Mouse (Mus musculus) neural tube, embryonic 12.5 days (tissue): ENCODE data around the gene Mpz. TPM values are rescaled to one million over a fixed set of nuclear protein-coding genes. Genes with fewer than 3 reads are reported as not detected.
"Not testable (repeated sequence)": the region's sequence is repeated elsewhere in the genome, so short reads cannot be mapped to it uniquely, and the experiment has no call there.

Experiments used
- ATAC-seq: fragments of 200-750 bp; cut with Nextera tagmentation; 2 replicates; pipeline ENCODE4 v1.8.0; 2017; ENCODE audit warnings: low read depth, mild to moderate bottlenecking, moderate TSS enrichment, moderate library complexity; ENCODE audit not compliant: low FRiP score
- H3K27ac ChIP-seq: fragments of 300-500 bp; sonication (generic); 2 replicates; pipeline ENCODE4 v1.5.1; 2016
- H3K27me3 ChIP-seq: fragments of 300-500 bp; sonication (generic); replicated peaks from 2 replicates; pipeline ENCODE4 v1.6.1; 2016; ENCODE audit warnings: mild to moderate bottlenecking
- H3K36me3 ChIP-seq: fragments of 300-500 bp; sonication (generic); 2 replicates; pipeline ENCODE4 v1.6.1; 2016; ENCODE audit warnings: mild to moderate bottlenecking
- H3K4me1 ChIP-seq: fragments of 300-500 bp; sonication (generic); 2 replicates; pipeline ENCODE4 v1.6.1; 2016
- H3K4me2 ChIP-seq: fragments of 300-500 bp; sonication (generic); replicated peaks from 2 replicates; pipeline ENCODE4 v1.6.1; 2016; ENCODE audit warnings: mild to moderate bottlenecking
- H3K4me3 ChIP-seq: fragments of 300-500 bp; sonication (generic); 2 replicates; pipeline ENCODE4 v1.5.1; 2016
- H3K9ac ChIP-seq: fragments of 300-500 bp; sonication (generic); 2 replicates; pipeline ENCODE4 v1.6.1; 2016; ENCODE audit warnings: mild to moderate bottlenecking
- H3K9me3 ChIP-seq: fragments of 300-500 bp; sonication (generic); 2 replicates; pipeline ENCODE4 v1.6.1; 2016; ENCODE audit warnings: mild to moderate bottlenecking
- WGBS: fragments of 180-500 bp; shearing (Covaris S2); methylation state at CpG from one replicate; pipeline ENCODE4 v1.1.7; 2016; 5-methylcytosine and 5-hydroxymethylcytosine counted together
- polyA plus RNA-seq: library from polyadenylated mRNA; unstranded; fragments of >200 nt; fragmentation: Nextera tagmentation; extraction: Ambion mirVana; gene quantifications from 2 replicates; pipeline ENCODE4 v1.2.1, GENCODE M21; 2016

Gene Mpz
- polyA plus RNA-seq, 1 experiment from 2014 or later: 7.8 TPM

- H3K4me3 ChIP-seq, H3K4me1 ChIP-seq, H3K27ac ChIP-seq, H3K27me3 ChIP-seq, H3K9ac ChIP-seq, H3K4me2 ChIP-seq, ATAC-seq, H3K9me3 ChIP-seq: not testable (repeated sequence)
- peaks cover 81% of the 10 kb centered on the region for H3K36me3 ChIP-seq
- WGBS: 82% methylated on average over 8 of the region's 8 CpGs
Measured at GRCm38 (mm10) chr1:171137486-171138155, 12.9 kb upstream of the Mpz start.

GRCm38 (mm10) chr1:171142981-171143380 lies 7.5 kb upstream of the Mpz start:
- not testable (repeated sequence) for ATAC-seq, H3K4me1 ChIP-seq, H3K9ac ChIP-seq, H3K9me3 ChIP-seq, H3K4me2 ChIP-seq, H3K27ac ChIP-seq, H3K4me3 ChIP-seq, H3K27me3 ChIP-seq
- 80% methylated on average over 11 of the region's 11 CpGs for WGBS
- H3K36me3 ChIP-seq: peaks cover 57% of the 10 kb centered on the region

- 8% methylated on average over 18 of the region's 18 CpGs for WGBS
- Histone ChIP-seq H3K36me3 (0 out of 2 replicates have a peak, but pooled peaks cover 1% of the 10 kb centered on the region), H3K4me2 (peak overlapping the region; percentile 78), H3K9me3 (no peaks in the 10 kb centered on the region), H3K4me3 (peak overlapping the region; percentile 85), H3K27ac (no peak overlapping the region), H3K4me1 (peaks cover 13% of the 10 kb centered on the region), H3K9ac (peak overlapping the region; percentile 43; the same call in 1 of the 2 replicates), H3K27me3 (no peaks in the 10 kb centered on the region)
- ATAC-seq: peak; percentile 35; the same call in 1 of the 2 replicates
Measured at GRCm38 (mm10) chr1:171150838-171151391, 404 bp downstream of the Mpz start.

- Histone ChIP-seq H3K36me3 (no peaks in the 10 kb centered on the region), H3K27me3 (no peaks in the 10 kb centered on the region), H3K9me3 (no peaks in the 10 kb centered on the region), H3K4me2 (no peak overlapping the region), H3K4me1 (peaks cover 13% of the 10 kb centered on the region), H3K9ac (no peak overlapping the region), H3K4me3 (no peak overlapping the region), H3K27ac (no peak overlapping the region)
- ATAC-seq: no peak
- WGBS: 85% methylated on average over 4 of the region's 4 CpGs
Measured at GRCm38 (mm10) chr1:171151966-171152365, 1.5 kb downstream of the Mpz start.

- H3K4me3 ChIP-seq: no peak overlapping the region
- peaks cover 32% of the 10 kb centered on the region for H3K27me3 ChIP-seq
- H3K9me3 ChIP-seq: no peaks in the 10 kb centered on the region
- H3K27ac ChIP-seq: no peak overlapping the region
- H3K4me2 ChIP-seq: no peak overlapping the region
- H3K36me3 ChIP-seq: no peaks in the 10 kb centered on the region
- H3K4me1 ChIP-seq: peaks cover 8% of the 10 kb centered on the region; the same call in 1 of the 2 replicates
- H3K9ac ChIP-seq: no peak overlapping the region
- WGBS: 76% methylated on average over 3 of the region's 3 CpGs
- no peak for ATAC-seq
Measured at GRCm38 (mm10) chr1:171156644-171157043, 6.1 kb downstream of the Mpz start.

- Histone ChIP-seq H3K4me2 (no peak overlapping the region), H3K27me3 (peaks cover 33% of the 10 kb centered on the region), H3K4me3 (no peak overlapping the region), H3K4me1 (peaks cover 8% of the 10 kb centered on the region; the same call in 1 of the 2 replicates), H3K9me3 (no peaks in the 10 kb centered on the region), H3K9ac (no peak overlapping the region), H3K36me3 (no peaks in the 10 kb centered on the region), H3K27ac (no peak overlapping the region)
- ATAC-seq: no peak
Measured at GRCm38 (mm10) chr1:171157965-171158364, 7.5 kb downstream of the Mpz start.

GRCm38 (mm10) chr1:171159485-171159975 lies 9.0 kb downstream of the Mpz start:
- H3K4me3 ChIP-seq: no peak overlapping the region
- no peak overlapping the region for H3K27ac ChIP-seq
- H3K9me3 ChIP-seq: no peaks in the 10 kb centered on the region
- peak overlapping the region; percentile 52 for H3K4me2 ChIP-seq
- 4% methylated on average over 15 of the region's 15 CpGs for WGBS
- peaks cover 33% of the 10 kb centered on the region for H3K27me3 ChIP-seq
- peak overlapping the region; percentile 38; the same call in 1 of the 2 replicates for H3K9ac ChIP-seq
- H3K4me1 ChIP-seq: peaks cover 8% of the 10 kb centered on the region; the same call in 1 of the 2 replicates
- no peak for ATAC-seq
- H3K36me3 ChIP-seq: no peaks in the 10 kb centered on the region

DNA sequence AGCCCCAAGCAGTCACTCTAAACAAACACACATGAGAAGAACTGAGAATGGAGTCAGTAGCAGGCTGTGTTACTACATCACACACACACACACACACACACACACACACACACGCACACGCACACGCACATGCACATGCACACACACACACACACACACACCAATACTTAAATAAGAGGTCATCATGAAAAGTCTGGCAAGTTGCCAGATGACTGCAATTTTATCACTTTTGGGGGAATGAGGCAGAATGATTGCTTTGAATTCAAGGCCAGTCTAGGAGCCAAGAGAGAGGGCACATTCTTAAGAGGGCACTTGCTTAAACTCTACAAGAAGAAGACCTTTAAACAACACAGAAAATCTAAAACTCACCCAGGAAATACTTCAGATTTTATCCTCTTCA lies 12.0 kb downstream of the Mpz start:
- Histone ChIP-seq H3K9me3 (no peaks in the 10 kb centered on the region), H3K4me2 (no peak overlapping the region), H3K27me3 (peaks cover 33% of the 10 kb centered on the region), H3K9ac (no peak overlapping the region), H3K36me3 (no peaks in the 10 kb centered on the region), H3K4me3 (no peak overlapping the region), H3K27ac (no peak overlapping the region), H3K4me1 (peaks cover 8% of the 10 kb centered on the region; the same call in 1 of the 2 replicates)
- WGBS: 84% methylated on average over 3 of the region's 3 CpGs
- ATAC-seq: no peak

GRCm38 (mm10) chr1:171164258-171164657 lies 13.7 kb downstream of the Mpz start:
- H3K4me1 ChIP-seq: peaks cover 7% of the 10 kb centered on the region; the same call in 1 of the 2 replicates

GRCm38 (mm10) chr1:171165629-171166345 lies 15.3 kb downstream of the Mpz start:
- ATAC-seq: no peak
- no peak overlapping the region for H3K4me2 ChIP-seq
- no peaks in the 10 kb centered on the region for H3K9me3 ChIP-seq
- no peak overlapping the region for H3K9ac ChIP-seq
- H3K4me3 ChIP-seq: no peak overlapping the region
- H3K36me3 ChIP-seq: no peaks in the 10 kb centered on the region
- no peak overlapping the region for H3K27ac ChIP-seq
- H3K27me3 ChIP-seq: peaks cover 3% of the 10 kb centered on the region; the same call in 1 of the 2 replicates
- no peaks in the 10 kb centered on the region for H3K4me1 ChIP-seq
- WGBS: 70% methylated on average over 5 of the region's 5 CpGs

More at GRCm38 (mm10) chr1:171164258-171164657, 13.7 kb downstream of the Mpz start:
- no peak for ATAC-seq
- H3K9ac ChIP-seq: no peak overlapping the region
- no peaks in the 10 kb centered on the region for H3K9me3 ChIP-seq
- peaks cover 19% of the 10 kb centered on the region for H3K27me3 ChIP-seq
- WGBS: 36% methylated on average over 3 of the region's 3 CpGs
- no peak overlapping the region for H3K27ac ChIP-seq
- H3K4me3 ChIP-seq: no peak overlapping the region
- no peaks in the 10 kb centered on the region for H3K36me3 ChIP-seq
- H3K4me2 ChIP-seq: no peak overlapping the region

- no peaks in the 10 kb centered on the region for H3K9me3 ChIP-seq
- H3K27me3 ChIP-seq: no peaks in the 10 kb centered on the region
- WGBS: 88% methylated on average over 12 of the region's 12 CpGs
- ATAC-seq: no peak
- H3K4me1 ChIP-seq: no peaks in the 10 kb centered on the region
- no peak overlapping the region for H3K27ac ChIP-seq
- no peak overlapping the region for H3K4me2 ChIP-seq
- no peaks in the 10 kb centered on the region for H3K36me3 ChIP-seq
- no peak overlapping the region for H3K4me3 ChIP-seq
- H3K9ac ChIP-seq: no peak overlapping the region
Measured at GRCm38 (mm10) chr1:171168906-171169305, 18.4 kb downstream of the Mpz start.

GRCm38 (mm10) chr1:171169913-171170312 lies 19.4 kb downstream of the Mpz start:
- ATAC-seq: no peak
- Histone ChIP-seq H3K9ac (no peak overlapping the region), H3K9me3 (no peaks in the 10 kb centered on the region), H3K27ac (no peak overlapping the region), H3K36me3 (no peaks in the 10 kb centered on the region), H3K4me1 (no peaks in the 10 kb centered on the region), H3K27me3 (no peaks in the 10 kb centered on the region), H3K4me3 (no peak overlapping the region), H3K4me2 (no peak overlapping the region)
- 68% methylated on average over 3 of the region's 3 CpGs for WGBS
